ENCODE assay signal across 15 mouse cellular contexts in genomic region chr1:166130224-166130860, GRCm38 (mm10). TPM values are rescaled to one million over a fixed set of nuclear protein-coding genes. Genes with fewer than 3 reads are reported as not detected.
DNase-seq lines count a peak whose midpoint lies in the region; ATAC-seq lines count a peak whose summit lies in the region.
"Had no signal": no experiment of that assay in that cellular context is flagged by ENCODE, and none has a peak within 500 bp of the region (broad histone marks: within the 10 kb centered on the region; RNA-seq: fewer than 3 reads in every experiment).

TSS of gene Gpa33 (plus strand) at chr1:166130238.

- no peaks in the 10 kb centered on the region for H3K4me1 ChIP-seq in forebrain, embryonic 11.5 days (replicated peaks; ENCODE audit: control insufficient read depth, insufficient read depth, low read length)
- H3K4me1 ChIP-seq in forebrain, embryonic 16.5 days (replicated peaks; ENCODE audit: control insufficient read depth, insufficient read depth, low read length): no peaks in the 10 kb centered on the region; the same call in 1 of the 2 replicates
- H3K4me1 ChIP-seq in hindbrain, embryonic 10.5 days (replicated peaks): peaks cover 44% of the 10 kb centered on the region
- H3K4me1 ChIP-seq in hindbrain, embryonic 14.5 days (replicated peaks; ENCODE audit: control insufficient read depth, insufficient read depth, low read length): no peaks in the 10 kb centered on the region
- H3K4me1 ChIP-seq in intestine, embryonic 14.5 days (replicated peaks; ENCODE audit: control insufficient read depth, insufficient read depth, low read length): peaks cover 26% of the 10 kb centered on the region
- peaks cover 14% of the 10 kb centered on the region for H3K4me1 ChIP-seq in stomach, embryonic 16.5 days (ENCODE audit: control insufficient read depth, insufficient read depth, low read length)

- 92% methylated on average over 5 of the region's 5 CpGs for WGBS in forebrain, embryonic 11.5 days
- WGBS in forebrain, embryonic 16.5 days: 85% methylated on average over 5 of the region's 5 CpGs
- 82% methylated on average over 5 of the region's 5 CpGs for WGBS in hindbrain, embryonic 10.5 days
- 91% methylated on average over 5 of the region's 5 CpGs for WGBS in hindbrain, embryonic 14.5 days
- 77% methylated on average over 5 of the region's 5 CpGs for WGBS in intestine, embryonic 14.5 days
- 70% methylated on average over 5 of the region's 5 CpGs for WGBS in stomach, embryonic 16.5 days

- no peak within 1 kb of the TSS for H3K9ac ChIP-seq in forebrain, embryonic 11.5 days (ENCODE audit: low read length)
- H3K9ac ChIP-seq in forebrain, embryonic 16.5 days (replicated peaks; ENCODE audit: low read depth, low read length): no peak within 1 kb of the TSS
- H3K9ac ChIP-seq in hindbrain, embryonic 14.5 days: no peak within 1 kb of the TSS
- H3K9ac ChIP-seq in intestine, embryonic 14.5 days (ENCODE audit: low read length): 0 out of 2 replicates have a peak within 1 kb of the TSS, but pooled peaks have one; percentile 3
- H3K9ac ChIP-seq in stomach, embryonic 16.5 days (ENCODE audit: low read length): peak within 1 kb of the TSS; percentile 38; the same call in 1 of the 2 replicates
- H3K9ac ChIP-seq: midbrain, embryonic 13.5 days had no signal

- no peak for ATAC-seq in forebrain, embryonic 11.5 days (replicated peaks; ENCODE audit: low FRiP score)
- ATAC-seq in forebrain, embryonic 16.5 days: no peak
- ATAC-seq in hindbrain, embryonic 14.5 days (ENCODE audit: low FRiP score): no peak
- peak; percentile 93 for ATAC-seq in intestine, embryonic 14.5 days (replicated peaks; ENCODE audit: low FRiP score, low TSS enrichment, low read depth)
- peak; percentile 86 for ATAC-seq in stomach, embryonic 16.5 days (ENCODE audit: insufficient read depth, low FRiP score)
- ATAC-seq: midbrain, embryonic 13.5 days had no signal

- H3K36me3 ChIP-seq in forebrain, embryonic 11.5 days (ENCODE audit: control insufficient read depth, insufficient read depth, low read length): no peaks in the 10 kb centered on the region
- H3K36me3 ChIP-seq in forebrain, embryonic 16.5 days (ENCODE audit: control insufficient read depth, insufficient read depth): no peaks in the 10 kb centered on the region
- no peaks in the 10 kb centered on the region for H3K36me3 ChIP-seq in hindbrain, embryonic 10.5 days
- H3K36me3 ChIP-seq in hindbrain, embryonic 14.5 days (replicated peaks; ENCODE audit: control insufficient read depth, insufficient read depth): no peaks in the 10 kb centered on the region
- no peaks in the 10 kb centered on the region for H3K36me3 ChIP-seq in intestine, embryonic 14.5 days (ENCODE audit: control insufficient read depth, insufficient read depth, low read length)
- H3K36me3 ChIP-seq in stomach, embryonic 16.5 days (ENCODE audit: control insufficient read depth, insufficient read depth, low read length): no peaks in the 10 kb centered on the region
- H3K36me3 ChIP-seq: midbrain, embryonic 13.5 days had no signal

- H3K27me3 ChIP-seq in forebrain, embryonic 11.5 days (ENCODE audit: control insufficient read depth, insufficient read depth, low read length): no peaks in the 10 kb centered on the region
- no peaks in the 10 kb centered on the region for H3K27me3 ChIP-seq in forebrain, embryonic 16.5 days (replicated peaks; ENCODE audit: control insufficient read depth, insufficient read depth, low read length)
- H3K27me3 ChIP-seq in hindbrain, embryonic 10.5 days (ENCODE audit: insufficient read depth, poor library complexity, severe bottlenecking): no peaks in the 10 kb centered on the region
- H3K27me3 ChIP-seq in hindbrain, embryonic 14.5 days (ENCODE audit: control insufficient read depth, insufficient read depth, low read length): no peaks in the 10 kb centered on the region
- no peaks in the 10 kb centered on the region for H3K27me3 ChIP-seq in intestine, embryonic 14.5 days (replicated peaks; ENCODE audit: control insufficient read depth, insufficient read depth, low read length)
- H3K27me3 ChIP-seq in stomach, embryonic 16.5 days (ENCODE audit: control insufficient read depth, insufficient read depth, low read length): no peaks in the 10 kb centered on the region
- H3K27me3 ChIP-seq: midbrain, embryonic 13.5 days had no signal

- H3K4me2 ChIP-seq in forebrain, embryonic 11.5 days (ENCODE audit: low read depth, low read length, severe bottlenecking): no peak within 1 kb of the TSS
- no peak within 1 kb of the TSS for H3K4me2 ChIP-seq in forebrain, embryonic 16.5 days (ENCODE audit: low read length)
- no peak within 1 kb of the TSS for H3K4me2 ChIP-seq in hindbrain, embryonic 14.5 days (replicated peaks)
- H3K4me2 ChIP-seq in intestine, embryonic 14.5 days (ENCODE audit: low read length): peak within 1 kb of the TSS; percentile 35
- 0 out of 2 replicates have a peak within 1 kb of the TSS, but pooled peaks have one; percentile 2 for H3K4me2 ChIP-seq in stomach, embryonic 16.5 days (ENCODE audit: low read depth, low read length)
- H3K4me2 ChIP-seq: liver, embryonic 11.5 days; midbrain, embryonic 13.5 days had no signal

- peak; percentile 36 for DNase-seq in forebrain, embryonic 11.5 days (ENCODE audit: low spot score)
- no peak for DNase-seq in hindbrain, embryonic 10.5 days (ENCODE audit: low spot score)
- DNase-seq in hindbrain, embryonic 14.5 days (ENCODE audit: low spot score): no peak
- peak; percentile 81 for DNase-seq in intestine, embryonic 14.5 days (ENCODE audit: low spot score)
- no peak for DNase-seq in adrenal gland, adult 18-20 months (ENCODE audit: low spot score in 2 of 2)
- no peak for DNase-seq in adrenal gland, adult 2 months
- DNase-seq: cerebellum, postnatal 36 days; kidney, postnatal 14 days; lung, postnatal 14 days had no signal

- H3K9me3 ChIP-seq in forebrain, embryonic 11.5 days (ENCODE audit: control insufficient read depth, low read length): no peaks in the 10 kb centered on the region
- H3K9me3 ChIP-seq in forebrain, embryonic 16.5 days (ENCODE audit: control insufficient read depth, low read length): no peaks in the 10 kb centered on the region
- no peaks in the 10 kb centered on the region for H3K9me3 ChIP-seq in hindbrain, embryonic 10.5 days
- H3K9me3 ChIP-seq in hindbrain, embryonic 14.5 days (ENCODE audit: control insufficient read depth, low read length): no peaks in the 10 kb centered on the region
- H3K9me3 ChIP-seq in intestine, embryonic 14.5 days (ENCODE audit: control insufficient read depth, low read length): no peaks in the 10 kb centered on the region
- no peaks in the 10 kb centered on the region for H3K9me3 ChIP-seq in stomach, embryonic 16.5 days (replicated peaks; ENCODE audit: control insufficient read depth, low read length)
- H3K9me3 ChIP-seq: midbrain, embryonic 13.5 days had no signal

- no peak within 1 kb of the TSS for H3K4me3 ChIP-seq in forebrain, embryonic 11.5 days (ENCODE audit: low read depth, low read length)
- H3K4me3 ChIP-seq in forebrain, embryonic 16.5 days (replicated peaks; ENCODE audit: low read length): no peak within 1 kb of the TSS
- H3K4me3 ChIP-seq in hindbrain, embryonic 10.5 days: no peak within 1 kb of the TSS
- H3K4me3 ChIP-seq in hindbrain, embryonic 14.5 days (replicated peaks; ENCODE audit: low read length): no peak within 1 kb of the TSS
- peak within 1 kb of the TSS; percentile 10 for H3K4me3 ChIP-seq in intestine, embryonic 14.5 days (ENCODE audit: low read depth, low read length)
- H3K4me3 ChIP-seq in stomach, embryonic 16.5 days (replicated peaks; ENCODE audit: low read length): peak within 1 kb of the TSS; percentile 0; the same call in 1 of the 2 replicates
- H3K4me3 ChIP-seq: midbrain, embryonic 13.5 days had no signal

- H3K27ac ChIP-seq in forebrain, embryonic 11.5 days (ENCODE audit: low read depth, low read length): no peak within 1 kb of the TSS
- H3K27ac ChIP-seq in forebrain, embryonic 16.5 days (ENCODE audit: low read length): no peak within 1 kb of the TSS
- peak within 1 kb of the TSS; percentile 35; the same call in 1 of the 2 replicates for H3K27ac ChIP-seq in hindbrain, embryonic 10.5 days
- no peak within 1 kb of the TSS for H3K27ac ChIP-seq in hindbrain, embryonic 14.5 days
- peak within 1 kb of the TSS; percentile 43; the same call in 1 of the 2 replicates for H3K27ac ChIP-seq in intestine, embryonic 14.5 days (ENCODE audit: low read depth)
- peak within 1 kb of the TSS; percentile 17; the same call in 1 of the 2 replicates for H3K27ac ChIP-seq in stomach, embryonic 16.5 days (ENCODE audit: low read length)
- H3K27ac ChIP-seq: midbrain, embryonic 13.5 days had no signal

RNA-seq across cellular contexts. Expression of gene Gpa33, which starts in this region (rescaled TPM):
- polyA plus RNA-seq in forebrain, embryonic 11.5 days (2014; fragmentation: Nextera tagmentation; extraction: Ambion mirVana): 0.12 and 0.20 TPM in 2 replicates
- polyA plus RNA-seq in forebrain, embryonic 16.5 days (2015; fragmentation: Nextera tagmentation; extraction: Ambion mirVana): not detected in 2 replicates
- polyA plus RNA-seq in hindbrain, embryonic 10.5 days (2016; fragmentation: Nextera tagmentation; extraction: Ambion mirVana): 0.16 and 0.22 TPM in 2 replicates
- not detected in 2 replicates for polyA plus RNA-seq in hindbrain, embryonic 14.5 days (2014; fragmentation: Nextera tagmentation; extraction: Ambion mirVana)
- 48.4 and 50.4 TPM in 2 replicates for polyA plus RNA-seq in intestine, embryonic 14.5 days (2014; fragmentation: Nextera tagmentation; extraction: Ambion mirVana)
- 11.9 and 14.2 TPM in 2 replicates for polyA plus RNA-seq in stomach, embryonic 16.5 days (2015; fragmentation: Nextera tagmentation; extraction: Ambion mirVana)
- total RNA-seq in adrenal gland, adult 18-20 months (2021): under 1 TPM in 1 of 2 experiments, not detected in 1; 0.17 TPM
- under 1 TPM; 0.20 to 0.38 TPM for total RNA-seq in adrenal gland, adult 2 months (2021)
- 0.66 and 0.78 TPM in 2 replicates for polyA plus RNA-seq in adrenal gland, adult 2 months (2012; rRNA removed)
- total RNA-seq: gastrocnemius, postnatal 4 days; left cerebral cortex, adult 8-10 months had no signal
- polyA plus RNA-seq: liver, embryonic 11.5 days; midbrain, embryonic 13.5 days had no signal

Comparison
In these comparisons a context has a peak if more than half of its experiments do, and no peak if none do; other contexts are left out.
1. H3K27ac ChIP-seq: peak in hindbrain, embryonic 10.5 days (single experiment), intestine, embryonic 14.5 days (single experiment) and stomach, embryonic 16.5 days (single experiment); none in forebrain, embryonic 11.5 days (single experiment), forebrain, embryonic 16.5 days (single experiment) and hindbrain, embryonic 14.5 days (single experiment).
2. Peak in DNase-seq in forebrain, embryonic 11.5 days; RNA of the gene not detected or under 1 TPM.
3. ATAC-seq: peak in intestine, embryonic 14.5 days (single experiment) and stomach, embryonic 16.5 days (single experiment); none in forebrain, embryonic 11.5 days (single experiment), forebrain, embryonic 16.5 days (single experiment) and hindbrain, embryonic 14.5 days (single experiment).
4. H3K4me2 ChIP-seq: peak in intestine, embryonic 14.5 days (single experiment) and stomach, embryonic 16.5 days (single experiment); none in forebrain, embryonic 11.5 days (single experiment), forebrain, embryonic 16.5 days (single experiment) and hindbrain, embryonic 14.5 days (single experiment).
5. H3K4me3 ChIP-seq: peak in intestine, embryonic 14.5 days (single experiment) and stomach, embryonic 16.5 days (single experiment); none in forebrain, embryonic 11.5 days (single experiment), forebrain, embryonic 16.5 days (single experiment), hindbrain, embryonic 10.5 days (single experiment) and hindbrain, embryonic 14.5 days (single experiment).
6. H3K9ac ChIP-seq: peak in intestine, embryonic 14.5 days (single experiment) and stomach, embryonic 16.5 days (single experiment); none in forebrain, embryonic 11.5 days (single experiment), forebrain, embryonic 16.5 days (single experiment) and hindbrain, embryonic 14.5 days (single experiment).